Mouse (Mus musculus) intestine, embryonic 14.5 days (tissue): Measurements from ENCODE around the gene Idh3a. TPM values are rescaled to one million over a fixed set of nuclear protein-coding genes. Genes with fewer than 3 reads are reported as not detected.

Experiments
- ATAC-seq: fragments of 200-750 bp; cut with Nextera tagmentation; replicated peaks from 2 replicates; pipeline ENCODE4 v1.8.0; 2017; ENCODE audit warnings: low read depth, moderate number of reproducible peaks, moderate TSS enrichment, moderate library complexity; ENCODE audit not compliant: low FRiP score, low TSS enrichment
- DNase-seq: peaks from one replicate; pipeline ENCODE4 v3.0.0-alpha.2; 2018; ENCODE audit warnings: low spot score
- H3K27ac ChIP-seq: fragments of 300-500 bp; sonication (generic); 2 replicates; pipeline ENCODE4 v1.5.1; 2014; ENCODE audit warnings: low read depth, mild to moderate bottlenecking, control low read depth
- H3K27me3 ChIP-seq: fragments of 300-500 bp; sonication (generic); replicated peaks from 2 replicates; pipeline ENCODE4 v1.6.1; 2014; ENCODE audit warnings: low read length, control low read depth; ENCODE audit not compliant: control insufficient read depth, insufficient read depth
- H3K36me3 ChIP-seq: fragments of 300-500 bp; sonication (generic); 2 replicates; pipeline ENCODE4 v1.6.1; 2014; ENCODE audit warnings: low read length, control low read depth; ENCODE audit not compliant: control insufficient read depth, insufficient read depth
- H3K4me1 ChIP-seq: fragments of 300-500 bp; sonication (generic); replicated peaks from 2 replicates; pipeline ENCODE4 v1.6.1; 2014; ENCODE audit warnings: low read length, control low read depth, mixed read lengths; ENCODE audit not compliant: control insufficient read depth, insufficient read depth
- H3K4me2 ChIP-seq: fragments of 300-500 bp; sonication (generic); 2 replicates; pipeline ENCODE4 v1.6.1; 2014; ENCODE audit warnings: low read length
- H3K4me3 ChIP-seq: fragments of 300-500 bp; sonication (generic); 2 replicates; pipeline ENCODE4 v1.5.1; 2014; ENCODE audit warnings: low read depth, low read length, control low read depth, mixed read lengths
- H3K9ac ChIP-seq: fragments of 300-500 bp; sonication (generic); 2 replicates; pipeline ENCODE4 v1.6.1; 2014; ENCODE audit warnings: mild to moderate bottlenecking, low read length
- H3K9me3 ChIP-seq: fragments of 300-500 bp; sonication (generic); 2 replicates; pipeline ENCODE4 v1.6.1; 2016; ENCODE audit warnings: low read length, control low read depth; ENCODE audit not compliant: control insufficient read depth
- WGBS: fragments of 180-500 bp; shearing (Covaris S2); extraction: QIAGEN DNeasy Blood & Tissue Kit; methylation state at CpG from one replicate; pipeline ENCODE4 v1.1.7; 2014; 5-methylcytosine and 5-hydroxymethylcytosine counted together
- polyA plus RNA-seq: library from polyadenylated mRNA; unstranded; fragments of >200 nt; fragmentation: Nextera tagmentation; extraction: Ambion mirVana; gene quantifications from 2 replicates; pipeline ENCODE4 v1.2.1, GENCODE M21; 2014

Gene Idh3a
- polyA plus RNA-seq, 1 experiment from 2014 or later = 181 TPM

DNA sequence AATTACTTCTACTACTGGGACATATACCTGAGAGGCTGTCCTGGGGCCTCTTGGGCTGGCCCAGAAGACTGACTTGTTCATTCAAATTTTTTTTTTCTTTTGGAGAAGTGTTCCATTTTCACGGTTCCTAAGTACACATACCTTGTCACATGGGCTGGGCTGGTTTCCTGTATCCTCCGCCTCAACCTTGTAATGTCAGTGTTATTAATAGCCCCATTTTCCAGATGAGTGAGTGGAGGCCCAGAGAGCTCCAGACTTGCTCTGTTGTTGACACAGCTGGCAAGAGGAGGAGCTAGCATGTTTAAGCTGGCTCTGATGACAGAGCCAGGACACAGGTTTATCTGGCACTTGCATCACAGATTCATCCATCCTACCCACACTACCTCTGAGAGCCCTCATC lies 61.3 kb downstream of the Idh3a start:
- Histone ChIP-seq H3K4me3 (no peak overlapping the region), H3K4me2 (no peak overlapping the region), H3K36me3 (no peaks in the 10 kb centered on the region), H3K9me3 (no peaks in the 10 kb centered on the region), H3K27ac (no peak overlapping the region), H3K9ac (no peak overlapping the region), H3K27me3 (no peaks in the 10 kb centered on the region), H3K4me1 (no peaks in the 10 kb centered on the region)
- ATAC-seq (no peak), DNase-seq (no peak)
- 69% methylated on average over 2 of the region's 2 CpGs for WGBS

DNA sequence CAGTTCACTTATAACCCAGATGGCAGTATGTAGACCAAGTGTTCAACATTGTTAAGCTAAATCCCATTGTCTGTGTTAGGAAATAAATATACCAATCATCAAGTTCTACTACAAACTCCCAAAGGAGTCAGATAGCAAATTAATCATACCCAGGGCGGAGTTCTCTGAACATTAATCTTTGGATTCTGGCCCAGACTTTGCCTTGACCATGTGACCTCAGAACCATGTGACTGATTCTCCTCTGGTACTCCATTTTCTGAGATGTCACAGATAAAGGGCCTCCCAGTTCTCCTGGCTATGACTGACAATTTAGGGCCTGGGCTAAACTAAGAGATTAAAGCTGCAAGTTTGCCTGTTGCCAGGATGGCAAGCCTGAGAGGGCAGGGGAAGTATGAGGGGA lies 63.2 kb downstream of the Idh3a start:
- no peak overlapping the region for H3K4me2 ChIP-seq
- no peaks in the 10 kb centered on the region for H3K4me1 ChIP-seq
- no peaks in the 10 kb centered on the region for H3K27me3 ChIP-seq
- H3K9ac ChIP-seq = no peak overlapping the region
- no peak for DNase-seq
- 93% methylated on average over 1 of the region's 1 CpGs for WGBS
- no peak overlapping the region for H3K27ac ChIP-seq
- H3K36me3 ChIP-seq = no peaks in the 10 kb centered on the region
- ATAC-seq = no peak
- H3K4me3 ChIP-seq = no peak overlapping the region
- no peaks in the 10 kb centered on the region for H3K9me3 ChIP-seq

DNA sequence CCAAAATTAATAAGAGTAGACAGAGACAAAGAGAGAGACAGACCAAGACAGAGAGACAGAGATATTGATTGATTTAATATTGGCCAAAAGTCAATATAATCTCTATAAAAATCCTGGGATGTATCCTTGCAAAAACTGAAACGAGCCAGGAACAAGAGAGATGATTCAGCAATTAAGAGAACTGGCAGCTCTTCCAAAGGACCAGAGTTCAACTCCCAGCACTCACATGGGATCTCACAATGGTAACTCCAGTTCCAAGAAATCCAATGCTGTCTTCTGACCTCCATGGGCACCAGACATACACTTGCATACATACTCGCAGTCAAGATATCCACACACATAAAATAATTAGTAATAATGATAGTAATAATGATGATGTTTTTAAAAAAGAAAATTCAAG lies 66.6 kb downstream of the Idh3a start:
- DNase-seq = no peak
- H3K4me1 ChIP-seq = no peaks in the 10 kb centered on the region
- 79% methylated on average over 2 of the region's 2 CpGs for WGBS
- ATAC-seq = no peak
- H3K4me2 ChIP-seq = no peak overlapping the region
- no peaks in the 10 kb centered on the region for H3K36me3 ChIP-seq
- H3K27ac ChIP-seq = no peak overlapping the region
- H3K9me3 ChIP-seq = no peaks in the 10 kb centered on the region
- no peaks in the 10 kb centered on the region for H3K27me3 ChIP-seq
- H3K4me3 ChIP-seq = no peak overlapping the region
- H3K9ac ChIP-seq = no peak overlapping the region

Other genes starting within 250 kb of the Idh3a start
- 5.2 and 6.1 TPM in 2 replicates for gene Dmxl2, start 84.7 kb upstream of the Idh3a start, polyA plus RNA-seq
- not detected in 2 replicates for gene Sh2d7, start 47.4 kb upstream of the Idh3a start, polyA plus RNA-seq
- 15.3 and 19.3 TPM in 2 replicates for gene Cib2, start 26.1 kb upstream of the Idh3a start, polyA plus RNA-seq
- gene Acsbg1, start 75.5 kb downstream of the Idh3a start, polyA plus RNA-seq = 0.22 and 0.38 TPM in 2 replicates
- gene Dnaja4, start 112.5 kb downstream of the Idh3a start, polyA plus RNA-seq = 3.6 and 5.0 TPM in 2 replicates
- gene Wdr61, start 148.2 kb downstream of the Idh3a start, polyA plus RNA-seq = 162 and 170 TPM in 2 replicates
- 15.9 and 22.6 TPM in 2 replicates for gene Crabp1, start 178.4 kb downstream of the Idh3a start, polyA plus RNA-seq